Mouse (Mus musculus) embryonic facial prominence, embryonic 10.5 days (tissue): ENCODE results near the gene Cby3. TPM values are rescaled to one million over a fixed set of nuclear protein-coding genes. Genes with fewer than 3 reads are reported as not detected.
A peak's percentile ranks its signal among the peaks of the same experiment; 100 is the strongest.
"Not testable (repeated sequence)": the region's sequence is repeated elsewhere in the genome, so short reads cannot be mapped to it uniquely, and the experiment has no call there.

Experiments used
- DNase-seq: peaks from one replicate; pipeline ENCODE4 v3.0.0-alpha.2; 2017; ENCODE audit warnings: low spot score
- H3K27ac ChIP-seq: fragments of 300-500 bp; sonication (generic); replicated peaks from 2 replicates; pipeline ENCODE4 v1.5.1; 2016; ENCODE audit warnings: mild to moderate bottlenecking
- H3K27me3 ChIP-seq: fragments of 300-500 bp; sonication (generic); replicated peaks from 2 replicates; pipeline ENCODE4 v1.6.1; 2016; ENCODE audit warnings: low read depth, mild to moderate bottlenecking; ENCODE audit not compliant: poor library complexity, severe bottlenecking
- H3K36me3 ChIP-seq: fragments of 300-500 bp; sonication (generic); replicated peaks from 2 replicates; pipeline ENCODE4 v1.6.1; 2016; ENCODE audit warnings: mild to moderate bottlenecking, moderate library complexity
- H3K4me1 ChIP-seq: fragments of 300-500 bp; sonication (generic); 2 replicates; pipeline ENCODE4 v1.6.1; 2016
- H3K4me3 ChIP-seq: fragments of 300-500 bp; sonication (generic); 2 replicates; pipeline ENCODE4 v1.5.1; 2016; ENCODE audit warnings: mild to moderate bottlenecking, moderate library complexity
- H3K9me3 ChIP-seq: fragments of 300-500 bp; sonication (generic); 2 replicates; pipeline ENCODE4 v1.6.1; 2016; ENCODE audit warnings: mild to moderate bottlenecking
- WGBS: fragments of 180-500 bp; shearing (Covaris S2); methylation state at CpG from one replicate; pipeline ENCODE4 v1.1.7; 2016; 5-methylcytosine and 5-hydroxymethylcytosine counted together
- polyA plus RNA-seq: library from polyadenylated mRNA; unstranded; fragments of >200 nt; fragmentation: Nextera tagmentation; extraction: Ambion mirVana; gene quantifications from 2 replicates; pipeline ENCODE4 v1.2.1, GENCODE M21; 2016

Cby3 gene
- polyA plus RNA-seq = 0.52 TPM in 1 of 2 replicates, not detected in the other

DNA sequence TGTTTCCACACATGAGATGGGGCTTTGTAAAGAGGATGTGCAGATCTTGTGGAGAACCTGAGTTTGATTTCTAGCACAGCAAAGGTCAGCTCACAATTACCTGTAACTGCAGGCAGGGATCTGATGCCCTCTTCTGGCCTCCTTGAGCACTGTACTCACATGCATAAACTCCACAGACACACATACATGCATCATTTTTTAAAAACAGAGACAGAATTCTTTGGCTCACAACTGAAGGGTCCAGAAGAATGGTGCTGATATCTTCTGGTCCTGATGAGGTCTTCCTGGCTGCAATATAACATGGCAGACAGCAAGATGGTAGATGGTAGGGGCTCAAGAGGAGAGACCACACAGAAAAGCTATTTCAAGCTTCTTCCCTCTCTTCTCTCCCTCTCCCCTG, at the start of gene Cby3:
Gene Cby3, plus strand, starts transcription at position 301 of the 400 bp plus-strand sequence.
- Histone ChIP-seq H3K27ac (no peak within 1 kb of the TSS), H3K36me3 (no peaks in the 10 kb centered on the region), H3K4me3 (no peak within 1 kb of the TSS), H3K9me3 (no peaks in the 10 kb centered on the region), H3K27me3 (peaks cover 22% of the 10 kb centered on the region), H3K4me1 (peaks cover 4% of the 10 kb centered on the region)
- DNase-seq = no peak

DNA sequence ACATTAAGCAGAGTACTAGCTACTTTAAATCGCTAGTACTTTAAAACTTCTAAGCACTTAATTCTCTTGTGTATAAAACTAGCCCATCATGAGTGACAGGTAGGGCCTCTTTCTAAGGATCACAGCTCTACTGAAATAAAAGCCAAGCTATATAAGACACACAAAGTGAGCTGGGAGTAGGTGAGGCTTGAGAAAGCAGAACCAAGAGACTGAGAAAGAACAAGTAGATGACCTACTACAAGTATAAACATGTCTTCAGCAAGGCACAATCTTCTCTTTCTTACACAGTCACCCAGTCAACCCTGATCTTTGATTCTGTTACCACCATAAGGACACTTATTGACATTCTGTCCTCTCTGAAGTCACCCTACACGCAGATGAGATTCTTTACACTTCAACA, 41.5 kb upstream of the Cby3 start:
- DNase-seq = no peak
- H3K27me3 ChIP-seq = no peaks in the 10 kb centered on the region
- H3K9me3 ChIP-seq = no peaks in the 10 kb centered on the region
- WGBS = 89% methylated on average over 2 of the region's 2 CpGs
- no peak overlapping the region for H3K27ac ChIP-seq
- 0 out of 2 replicates have a peak, but pooled peaks cover 2% of the 10 kb centered on the region for H3K4me1 ChIP-seq
- H3K4me3 ChIP-seq = no peak overlapping the region
- H3K36me3 ChIP-seq = peaks cover 85% of the 10 kb centered on the region

DNA sequence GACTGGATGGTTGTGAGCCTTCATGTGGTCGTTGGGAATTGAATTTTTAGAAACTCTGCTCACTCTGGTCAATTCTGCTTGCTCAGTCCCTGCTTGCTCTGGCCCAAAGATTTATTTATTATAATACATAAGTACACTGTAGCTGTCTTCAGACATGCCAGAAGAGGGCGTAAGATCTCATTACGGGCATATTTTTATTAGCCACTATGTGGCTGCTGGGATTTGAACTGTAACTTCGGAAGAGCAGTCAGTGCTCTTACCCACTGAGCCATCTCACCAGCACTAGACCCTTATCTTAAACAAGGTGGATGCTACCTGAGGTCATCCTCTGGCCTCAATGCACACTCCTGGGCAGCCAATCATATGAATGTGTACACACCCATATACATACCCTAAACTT, 34.9 kb upstream of the Cby3 start:
- H3K27me3 ChIP-seq, H3K27ac ChIP-seq, DNase-seq, H3K4me3 ChIP-seq, H3K9me3 ChIP-seq: not testable (repeated sequence)
- H3K4me1 ChIP-seq = peaks cover 23% of the 10 kb centered on the region
- 85% methylated on average over 4 of the region's 4 CpGs for WGBS
- H3K36me3 ChIP-seq = peaks cover 58% of the 10 kb centered on the region

DNA sequence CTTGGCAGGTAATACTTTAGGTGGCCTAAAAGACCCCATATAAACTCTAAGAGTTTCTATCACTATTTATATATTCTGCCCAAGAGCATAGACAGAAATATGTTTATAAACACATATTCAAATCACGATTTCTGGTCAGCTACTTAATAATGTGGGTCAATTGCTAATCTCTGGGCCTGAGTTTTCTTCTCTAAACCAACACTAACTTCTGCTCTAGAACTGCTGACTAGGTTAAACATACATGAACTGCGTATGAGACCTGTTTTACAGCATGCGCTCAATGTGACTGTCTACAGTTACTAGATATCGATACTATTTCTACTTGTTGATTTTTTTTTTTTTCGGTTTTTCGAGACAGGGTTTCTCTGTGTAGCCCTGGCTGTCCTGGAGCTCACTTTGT, 33.0 kb upstream of the Cby3 start:
- Histone ChIP-seq H3K9me3 (no peaks in the 10 kb centered on the region), H3K4me1 (peaks cover 27% of the 10 kb centered on the region), H3K4me3 (no peak overlapping the region), H3K36me3 (peaks cover 47% of the 10 kb centered on the region), H3K27ac (no peak overlapping the region), H3K27me3 (no peaks in the 10 kb centered on the region)
- 94% methylated on average over 6 of the region's 6 CpGs for WGBS
- DNase-seq = no peak

DNA sequence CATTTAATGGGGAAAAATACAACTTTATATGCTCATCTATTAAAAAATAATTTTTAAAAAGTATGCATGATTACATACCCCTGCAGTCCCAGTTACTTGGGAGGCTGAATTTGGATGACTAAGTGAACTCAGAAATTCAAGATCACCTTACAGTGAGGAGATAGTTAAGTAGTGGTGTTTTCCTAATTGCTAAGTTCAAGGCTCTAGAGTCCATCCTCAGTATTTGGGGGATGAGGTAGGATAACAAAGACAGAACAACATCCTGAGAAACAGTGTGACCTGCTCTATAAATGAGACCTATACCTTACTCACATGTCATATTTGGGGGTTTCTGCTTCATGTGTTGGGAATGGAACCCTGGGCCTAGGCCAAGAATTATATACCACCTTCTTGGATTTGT, 31.9 kb upstream of the Cby3 start:
- peaks cover 30% of the 10 kb centered on the region for H3K4me1 ChIP-seq
- DNase-seq = no peak
- no peaks in the 10 kb centered on the region for H3K27me3 ChIP-seq
- H3K9me3 ChIP-seq = no peaks in the 10 kb centered on the region
- H3K27ac ChIP-seq = no peak overlapping the region
- 0 out of 2 replicates have a peak overlapping the region, but pooled peaks have one; percentile 17 for H3K4me3 ChIP-seq
- peaks cover 38% of the 10 kb centered on the region for H3K36me3 ChIP-seq

DNA sequence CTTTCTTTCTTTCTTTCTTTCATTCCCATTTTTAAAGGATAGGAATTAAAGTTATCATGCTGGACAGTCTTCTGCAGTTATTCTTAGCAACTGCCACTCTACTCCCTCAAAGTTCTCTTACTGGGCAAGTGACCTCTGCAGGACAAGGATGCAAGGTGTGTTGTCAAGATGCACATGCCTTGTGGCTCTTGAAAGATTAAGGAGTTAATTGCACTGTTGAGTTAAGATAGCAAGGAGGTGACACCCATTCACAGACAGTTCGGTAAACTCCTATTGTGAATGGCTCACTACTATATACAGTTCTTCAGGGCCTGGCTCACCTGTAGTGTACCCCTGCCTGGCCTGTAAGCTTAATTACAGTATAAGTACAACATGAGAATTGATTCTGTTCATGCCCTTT, 30.4 kb upstream of the Cby3 start:
- H3K27me3 ChIP-seq = no peaks in the 10 kb centered on the region
- no peak for DNase-seq
- WGBS = 56% methylated on average over 1 of the region's 1 CpGs
- H3K27ac ChIP-seq = 0 out of 2 replicates have a peak overlapping the region, but pooled peaks have one; percentile 19
- peak overlapping the region; percentile 98 for H3K4me3 ChIP-seq
- no peaks in the 10 kb centered on the region for H3K9me3 ChIP-seq
- H3K4me1 ChIP-seq = peaks cover 30% of the 10 kb centered on the region
- H3K36me3 ChIP-seq = peaks cover 37% of the 10 kb centered on the region

DNA sequence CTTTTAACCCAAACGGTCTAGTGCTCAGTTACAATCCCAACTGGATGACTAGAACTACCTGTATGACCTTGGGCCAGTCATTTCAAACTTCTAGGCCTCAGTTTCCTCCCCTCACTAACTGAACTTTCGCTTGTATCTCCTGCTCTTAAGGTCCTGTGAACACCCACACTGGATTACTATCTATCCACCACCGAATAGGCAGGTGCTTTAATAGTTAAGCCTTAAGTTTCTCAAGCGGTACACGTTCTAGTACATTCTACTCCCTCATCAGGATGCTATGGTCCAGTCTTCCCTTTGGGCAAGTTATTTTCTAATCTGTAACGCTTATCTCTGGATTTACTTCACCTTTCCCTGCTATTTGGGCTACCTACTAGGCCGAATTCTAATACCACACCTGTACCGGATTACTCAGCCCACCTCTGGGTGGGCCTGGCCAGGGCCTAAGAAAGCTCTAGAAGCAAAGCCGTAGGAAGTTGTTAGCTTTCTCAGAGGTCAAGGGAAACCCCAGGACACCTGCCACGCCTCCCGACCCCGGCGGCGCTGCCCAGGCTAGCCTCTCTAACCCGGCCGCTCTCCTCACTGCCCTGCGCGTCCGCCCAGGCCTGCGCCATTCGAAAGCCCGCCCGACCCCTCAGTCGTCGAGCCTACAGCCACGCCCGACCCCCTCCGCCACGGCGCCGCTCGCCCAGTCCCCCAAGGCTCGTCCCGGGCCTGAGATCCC, 29.4 kb upstream of the Cby3 start:
- Histone ChIP-seq H3K36me3 (peaks cover 36% of the 10 kb centered on the region), H3K9me3 (no peaks in the 10 kb centered on the region), H3K27me3 (no peaks in the 10 kb centered on the region), H3K4me1 (peaks cover 30% of the 10 kb centered on the region), H3K4me3 (peak overlapping the region; percentile 98), H3K27ac (peak overlapping the region; percentile 98)
- 2% methylated on average over 34 of the region's 34 CpGs for WGBS
- DNase-seq = peak; percentile 10

DNA sequence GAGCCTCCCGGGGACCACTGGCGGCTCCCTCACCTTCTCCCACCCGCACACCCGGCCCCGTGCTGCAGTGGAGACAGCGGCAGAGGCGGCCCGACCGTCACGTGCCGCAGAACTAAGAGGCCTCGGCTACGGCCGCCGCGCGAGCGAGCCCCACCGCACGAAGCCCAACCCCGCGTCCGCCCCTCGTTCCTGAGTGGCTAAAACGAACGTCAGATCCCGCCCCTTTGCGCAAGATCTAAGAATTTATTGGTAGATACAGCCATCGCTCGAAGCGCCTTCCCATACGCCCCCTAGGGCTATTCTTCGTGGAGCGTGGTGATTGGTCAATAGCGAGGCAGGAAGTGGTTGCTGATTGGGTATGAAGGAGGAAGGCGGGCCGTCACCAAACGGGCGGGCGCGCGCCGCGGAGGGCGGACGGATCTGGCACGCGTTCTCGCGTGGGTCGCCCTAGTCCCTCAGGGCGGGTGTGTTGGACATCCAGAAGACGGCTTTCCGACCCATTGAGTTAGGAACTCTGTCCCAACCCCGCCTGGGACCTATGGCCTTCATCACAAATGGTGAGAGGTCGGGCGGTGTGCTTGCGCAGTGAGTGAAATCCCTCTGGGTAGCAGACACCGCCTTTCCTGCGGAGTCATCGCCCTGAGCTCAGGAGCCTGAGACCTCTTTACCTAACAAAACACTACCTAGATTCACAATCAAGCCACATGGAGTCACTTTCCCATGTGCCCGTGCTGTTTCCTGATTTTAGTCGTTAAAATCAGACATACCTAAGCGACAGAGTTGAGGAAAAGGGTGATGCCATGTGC, 28.6 kb upstream of the Cby3 start, which contains the start of gene Canx:
Gene Canx, minus strand, starts transcription at position 178 of the 806 bp plus-strand sequence.
- peak; percentile 99 for DNase-seq
- under 1% methylated on average over 64 of the region's 64 CpGs for WGBS
- peaks cover 30% of the 10 kb centered on the region for H3K36me3 ChIP-seq
- H3K9me3 ChIP-seq = no peaks in the 10 kb centered on the region
- peak within 1 kb of the TSS; percentile 98 for H3K4me3 ChIP-seq
- peaks cover 30% of the 10 kb centered on the region for H3K4me1 ChIP-seq
- H3K27ac ChIP-seq = peak within 1 kb of the TSS; percentile 98
- H3K27me3 ChIP-seq = no peaks in the 10 kb centered on the region

DNA sequence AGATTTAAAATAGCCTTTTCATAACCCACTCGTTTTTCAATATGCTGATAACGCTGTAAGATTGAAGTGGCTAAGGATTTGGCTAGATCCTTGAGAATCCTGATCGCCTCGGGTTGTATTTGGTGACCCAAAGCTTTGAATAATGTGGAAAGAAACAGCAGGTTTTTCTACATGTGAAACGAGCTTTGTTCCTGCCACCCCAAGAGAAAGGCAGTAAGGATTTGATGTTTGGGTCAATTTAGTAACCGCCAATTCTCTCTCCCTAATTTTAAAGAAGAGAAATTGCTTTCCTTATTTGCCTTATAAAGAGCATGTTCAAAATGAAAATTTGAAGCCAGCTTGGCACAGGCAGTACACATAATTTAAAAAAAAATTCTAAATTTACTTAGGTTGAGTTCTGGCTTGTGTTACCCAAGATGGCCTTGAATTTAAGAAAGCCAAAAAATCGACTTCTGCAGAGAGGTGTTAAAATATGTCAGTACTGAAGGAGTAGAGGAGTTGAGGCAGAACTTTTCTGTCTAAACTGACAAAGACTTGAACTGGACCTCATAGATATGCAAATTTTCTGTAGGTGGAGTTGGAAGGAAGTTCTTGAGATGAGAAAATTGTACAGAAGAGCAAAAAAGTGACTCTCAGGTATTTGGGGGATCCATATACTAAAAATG, 27.8 kb upstream of the Cby3 start:
- no peak for DNase-seq
- WGBS = 10% methylated on average over 7 of the region's 7 CpGs
- Histone ChIP-seq H3K36me3 (peaks cover 30% of the 10 kb centered on the region), H3K9me3 (no peaks in the 10 kb centered on the region), H3K4me3 (peak overlapping the region; percentile 98), H3K4me1 (peaks cover 30% of the 10 kb centered on the region), H3K27me3 (no peaks in the 10 kb centered on the region), H3K27ac (peak overlapping the region; percentile 98)

DNA sequence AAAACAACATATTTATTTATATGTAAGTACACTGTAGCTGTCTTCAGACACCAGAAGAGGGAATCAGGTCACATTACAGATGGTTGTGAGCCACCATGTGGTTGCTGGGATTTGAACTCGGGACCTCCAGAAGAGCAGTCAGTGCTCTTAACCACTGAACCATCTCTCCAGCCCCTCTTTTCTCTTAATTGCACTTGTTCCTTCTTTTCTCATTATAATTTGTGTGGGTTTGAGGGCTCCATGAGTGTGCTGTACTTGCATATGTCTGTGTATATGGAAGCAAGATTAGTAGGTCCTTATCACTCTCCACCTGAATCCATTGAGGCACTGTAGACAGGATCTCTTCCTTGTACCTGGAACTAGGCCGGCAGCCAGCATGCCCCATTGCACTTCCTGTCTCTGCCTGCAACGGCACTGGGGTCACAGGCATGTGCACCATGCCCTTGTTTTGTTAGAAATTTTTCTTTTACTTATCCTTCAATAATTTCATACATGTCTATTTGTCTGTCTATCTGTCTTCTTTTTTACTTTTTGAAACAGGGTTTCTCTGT, 26.1 kb upstream of the Cby3 start:
- no peaks in the 10 kb centered on the region for H3K27me3 ChIP-seq
- no peak for DNase-seq
- H3K9me3 ChIP-seq = no peaks in the 10 kb centered on the region
- WGBS = 86% methylated on average over 3 of the region's 3 CpGs
- peaks cover 19% of the 10 kb centered on the region for H3K36me3 ChIP-seq
- H3K4me3 ChIP-seq = no peak overlapping the region
- no peak overlapping the region for H3K27ac ChIP-seq
- H3K4me1 ChIP-seq = peaks cover 17% of the 10 kb centered on the region

DNA sequence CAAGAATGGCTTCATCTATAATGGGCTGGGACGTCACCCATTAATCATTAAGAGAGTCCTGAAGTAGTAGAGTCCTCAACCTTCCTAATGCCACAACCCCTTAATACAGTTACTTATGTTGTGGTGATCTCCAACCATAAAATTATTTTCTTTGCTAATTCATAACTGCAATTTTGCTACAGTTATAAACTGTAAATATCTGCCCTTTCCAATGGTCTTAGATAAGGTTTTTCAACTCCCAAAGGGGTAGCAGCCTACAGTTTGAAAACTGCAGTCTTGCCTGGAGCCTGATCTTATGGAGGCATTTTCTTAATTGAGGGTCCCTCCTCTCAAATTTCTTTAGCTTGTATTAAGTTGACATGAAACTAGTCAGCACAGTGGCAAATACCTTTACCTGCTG, 24.9 kb upstream of the Cby3 start:
- Histone ChIP-seq H3K9me3 (no peaks in the 10 kb centered on the region), H3K27ac (no peak overlapping the region), H3K4me3 (no peak overlapping the region), H3K4me1 (peaks cover 7% of the 10 kb centered on the region), H3K27me3 (no peaks in the 10 kb centered on the region), H3K36me3 (peaks cover 19% of the 10 kb centered on the region)
- WGBS = 94% methylated on average over 1 of the region's 1 CpGs
- no peak for DNase-seq

DNA sequence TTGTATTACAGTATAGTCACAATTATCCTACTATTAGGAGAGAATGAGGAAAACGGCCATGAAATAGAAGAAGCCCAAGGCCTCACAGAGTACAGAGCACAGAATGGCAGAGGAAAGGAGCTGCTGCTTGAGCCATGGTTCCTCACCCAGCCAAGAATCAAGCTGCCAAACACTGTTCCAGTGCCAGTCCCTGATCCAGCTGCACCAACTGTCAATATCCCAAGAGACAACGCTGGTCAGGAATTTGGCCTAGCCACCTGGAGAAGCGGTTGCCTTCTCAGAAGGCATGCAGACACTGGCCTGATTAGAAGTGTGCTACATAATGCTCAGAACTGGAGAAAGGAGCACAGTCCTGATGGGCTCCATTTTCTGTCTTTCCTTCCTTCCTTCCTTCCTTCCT, 21.1 kb upstream of the Cby3 start:
- no peak overlapping the region for H3K27ac ChIP-seq
- WGBS = 87% methylated on average over 3 of the region's 3 CpGs

More for the DNA sequence above, 21.1 kb upstream of the Cby3 start:
- H3K9me3 ChIP-seq = no peaks in the 10 kb centered on the region
- peaks cover 16% of the 10 kb centered on the region for H3K36me3 ChIP-seq
- no peaks in the 10 kb centered on the region for H3K4me1 ChIP-seq
- DNase-seq = no peak
- H3K4me3 ChIP-seq = no peak overlapping the region
- H3K27me3 ChIP-seq = no peaks in the 10 kb centered on the region
